Mouse (Mus musculus): Measurements from ENCODE around the gene Dll4.

DNA sequence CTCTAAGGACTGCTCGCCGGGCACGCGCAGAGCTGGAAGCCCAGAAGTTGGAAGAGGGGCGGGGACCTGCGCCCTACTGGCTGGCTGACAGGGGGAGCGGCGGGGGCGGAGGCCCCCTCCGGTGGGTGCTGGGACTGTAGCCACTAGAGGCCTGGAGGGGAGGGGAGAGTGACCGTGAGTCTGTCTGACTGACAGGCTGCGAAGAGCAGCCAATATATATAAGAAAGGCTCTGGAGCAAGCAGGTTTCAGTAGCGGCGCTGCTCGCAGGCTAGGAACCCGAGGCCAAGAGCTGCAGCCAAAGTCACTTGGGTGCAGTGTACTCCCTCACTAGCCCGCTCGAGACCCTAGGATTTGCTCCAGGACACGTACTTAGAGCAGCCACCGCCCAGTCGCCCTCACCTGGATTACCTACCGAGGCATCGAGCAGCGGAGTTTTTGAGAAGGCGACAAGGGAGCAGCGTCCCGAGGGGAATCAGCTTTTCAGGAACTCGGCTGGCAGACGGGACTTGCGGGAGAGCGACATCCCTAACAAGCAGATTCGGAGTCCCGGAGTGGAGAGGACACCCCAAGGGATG is at the start of gene Dll4:
- TF ChIP-seq CTCF (IDR thresholded peaks at IDR 0.05; ENCODE audit: insufficient read depth, low read length), result no peak
- TF ChIP-seq POLR2A (IDR thresholded peaks at IDR 0.05; ENCODE audit: borderline replicate concordance, extremely low read depth, low read depth, low read length), result peak; percentile 100
